Mouse (Mus musculus): ENCODE measurements around the gene Efnb1.

GRCm38 (mm10) chrX:99185081-99185596 lies 49.2 kb downstream of the Efnb1 start:
- TF ChIP-seq CTCF (IDR thresholded peaks at IDR 0.05; ENCODE audit: borderline replicate concordance, insufficient read depth, low read length) (no peak), POLR2A (IDR thresholded peaks at IDR 0.05; ENCODE audit: low read depth, low read length) (no peak)
